ENCODE assay signal across 12 mouse cellular contexts in genomic region chr6:124865766-124866362, GRCm38 (mm10). TPM values are rescaled to one million over a fixed set of nuclear protein-coding genes. Genes with fewer than 3 reads are reported as not detected.
A peak's percentile ranks its signal among the peaks of the same experiment; 100 is the strongest.
DNase-seq lines count a peak whose midpoint lies in the region; ATAC-seq and TF ChIP-seq lines count a peak whose summit lies in the region.
"Had no signal": no experiment of that assay in that cellular context is flagged by ENCODE, and none has a peak within 500 bp of the region (broad histone marks: within the 10 kb centered on the region; RNA-seq: fewer than 3 reads in every experiment).

No protein-coding gene starts in this region.

- no peak for TF ChIP-seq CTCF in thymus, adult 2 months (IDR thresholded peaks at IDR 0.05; ENCODE audit: borderline replicate concordance, control insufficient read depth, extremely low read depth, insufficient read depth, low read length, poor library complexity)
- no peak for TF ChIP-seq CTCF in lung, adult 2 months (IDR thresholded peaks at IDR 0.05; ENCODE audit: insufficient read depth, low read length)

- H3K9me3 ChIP-seq in forebrain, embryonic 12.5 days, result no peaks in the 10 kb centered on the region
- H3K9me3 ChIP-seq in forebrain, embryonic 13.5 days (replicated peaks), result no peaks in the 10 kb centered on the region
- no peaks in the 10 kb centered on the region for H3K9me3 ChIP-seq in limb, embryonic 12.5 days
- H3K9me3 ChIP-seq: liver, embryonic 15.5 days had no signal

- H3K4me3 ChIP-seq in forebrain, embryonic 12.5 days (replicated peaks), result no peak overlapping the region
- H3K4me3 ChIP-seq in forebrain, embryonic 13.5 days, result no peak overlapping the region
- no peak overlapping the region for H3K4me3 ChIP-seq in thymus, adult 2 months (ENCODE audit: control insufficient read depth, insufficient read depth, low read length)
- no peak overlapping the region for H3K4me3 ChIP-seq in limb, embryonic 12.5 days (replicated peaks)
- H3K4me3 ChIP-seq in lung, adult 2 months (replicated peaks; ENCODE audit: extremely low read depth, low read depth, low read length), result no peak overlapping the region
- H3K4me3 ChIP-seq: liver, embryonic 15.5 days had no signal

- no peak for TF ChIP-seq POLR2A in thymus, adult 2 months (IDR thresholded peaks at IDR 0.05; ENCODE audit: control insufficient read depth, extremely low read depth, insufficient read depth, low read length, poor library complexity)
- TF ChIP-seq POLR2A in lung, adult 2 months (IDR thresholded peaks at IDR 0.05; ENCODE audit: borderline replicate concordance, extremely low read depth, low read depth, low read length), result no peak

- no peak overlapping the region for H3K27ac ChIP-seq in forebrain, embryonic 12.5 days
- H3K27ac ChIP-seq in forebrain, embryonic 13.5 days, result no peak overlapping the region
- peak overlapping the region; percentile 13; the same call in 1 of the 2 replicates for H3K27ac ChIP-seq in thymus, adult 2 months (ENCODE audit: control insufficient read depth, insufficient read depth, low read length)
- peak overlapping the region; percentile 72 for H3K27ac ChIP-seq in limb, embryonic 12.5 days
- H3K27ac ChIP-seq: liver, embryonic 15.5 days had no signal

- no peak overlapping the region for H3K4me2 ChIP-seq in forebrain, embryonic 12.5 days
- H3K4me2 ChIP-seq in forebrain, embryonic 13.5 days, result no peak overlapping the region
- no peak overlapping the region; the same call in 1 of the 2 replicates for H3K4me2 ChIP-seq in limb, embryonic 12.5 days
- H3K4me2 ChIP-seq: liver, embryonic 15.5 days had no signal

- H3K27me3 ChIP-seq in forebrain, embryonic 12.5 days, result peaks cover 10% of the 10 kb centered on the region
- no peaks in the 10 kb centered on the region for H3K27me3 ChIP-seq in forebrain, embryonic 13.5 days
- no peaks in the 10 kb centered on the region for H3K27me3 ChIP-seq in thymus, adult 2 months (ENCODE audit: control insufficient read depth, insufficient read depth, low read length)
- H3K27me3 ChIP-seq in limb, embryonic 12.5 days, result peaks cover 34% of the 10 kb centered on the region

- no peak for DNase-seq in thymus, adult 2 months
- no peak for DNase-seq in thymus, postnatal 10 days (ENCODE audit: low spot score in 2 of 2)
- no peak for DNase-seq in lung, adult 2 months
- no peak for DNase-seq in urinary bladder, postnatal 14 days (ENCODE audit: low spot score)
- DNase-seq: kidney, postnatal 10 days; right cerebral cortex, postnatal 4 days had no signal

- peak overlapping the region; percentile 29; the same call in 1 of the 2 replicates for H3K9ac ChIP-seq in forebrain, embryonic 12.5 days
- H3K9ac ChIP-seq in forebrain, embryonic 13.5 days, result no peak overlapping the region
- 0 out of 2 replicates have a peak overlapping the region, but pooled peaks have one; percentile 12 for H3K9ac ChIP-seq in limb, embryonic 12.5 days (replicated peaks)
- H3K9ac ChIP-seq: liver, embryonic 15.5 days had no signal

- H3K36me3 ChIP-seq in forebrain, embryonic 12.5 days (replicated peaks), result no peaks in the 10 kb centered on the region
- H3K36me3 ChIP-seq in forebrain, embryonic 13.5 days (ENCODE audit: poor library complexity, severe bottlenecking), result peaks cover 4% of the 10 kb centered on the region; the same call in 1 of the 2 replicates
- peaks cover 55% of the 10 kb centered on the region for H3K36me3 ChIP-seq in thymus, adult 2 months (ENCODE audit: control insufficient read depth, insufficient read depth, low read length)
- H3K36me3 ChIP-seq in limb, embryonic 12.5 days, result no peaks in the 10 kb centered on the region
- H3K36me3 ChIP-seq: liver, embryonic 15.5 days had no signal

- WGBS in forebrain, embryonic 12.5 days, result 69% methylated on average over 18 of the region's 18 CpGs
- WGBS in forebrain, embryonic 13.5 days, result 66% methylated on average over 18 of the region's 18 CpGs
- WGBS in thymus, adult 2 months, result 93% methylated on average over 18 of the region's 18 CpGs
- WGBS in limb, embryonic 12.5 days, result 28% methylated on average over 18 of the region's 18 CpGs
- WGBS in lung, adult 2 months, result 52% methylated on average over 18 of the region's 18 CpGs

- no peak for ATAC-seq in forebrain, embryonic 12.5 days (ENCODE audit: low FRiP score)
- ATAC-seq in forebrain, embryonic 13.5 days, result no peak
- 0 out of 2 replicates have a peak, but pooled peaks have one; percentile 10 for ATAC-seq in limb, embryonic 12.5 days (ENCODE audit: insufficient number of reproducible peaks, insufficient read depth, low FRiP score, low TSS enrichment, low read depth)
- ATAC-seq in megakaryocyte-erythroid progenitor cell, adult 5-6 weeks (replicated peaks; ENCODE audit: low FRiP score, low TSS enrichment, poor library complexity, severe bottlenecking), result no peak

- peaks cover 46% of the 10 kb centered on the region for H3K4me1 ChIP-seq in forebrain, embryonic 12.5 days
- H3K4me1 ChIP-seq in forebrain, embryonic 13.5 days, result peaks cover 40% of the 10 kb centered on the region
- H3K4me1 ChIP-seq in thymus, adult 2 months (replicated peaks; ENCODE audit: control insufficient read depth, insufficient read depth, low read length), result peaks cover 47% of the 10 kb centered on the region
- peaks cover 58% of the 10 kb centered on the region for H3K4me1 ChIP-seq in limb, embryonic 12.5 days (replicated peaks)
- H3K4me1 ChIP-seq in lung, adult 2 months (ENCODE audit: control insufficient read depth, insufficient read depth, low read length), result 0 out of 2 replicates have a peak, but pooled peaks cover 2% of the 10 kb centered on the region

RNA-seq across cellular contexts. Expression of gene Gpr162, which starts 2.1 kb away (rescaled TPM):
- polyA plus RNA-seq in forebrain, embryonic 12.5 days (2016; fragmentation: Nextera tagmentation; extraction: Ambion mirVana), result 9.9 and 10.2 TPM in 2 replicates
- 11.7 and 13.4 TPM in 2 replicates for polyA plus RNA-seq in forebrain, embryonic 13.5 days (2015; fragmentation: Nextera tagmentation; extraction: Ambion mirVana)
- polyA plus RNA-seq in thymus, adult 2 months (2012; rRNA removed), result 136 and 138 TPM in 2 replicates
- 2.5 and 2.7 TPM in 2 replicates for polyA plus RNA-seq in limb, embryonic 12.5 days (2016; fragmentation: Nextera tagmentation; extraction: Ambion mirVana)
- not detected in 2 replicates for total RNA-seq in megakaryocyte-erythroid progenitor cell, adult 5-6 weeks (2014; fragmentation: Nextera tagmentation)
- total RNA-seq in megakaryocyte-erythroid progenitor cell, adult 5-6 weeks (2017), result not detected in 2 replicates
- 0.27 and 0.69 TPM in 2 replicates for polyA plus RNA-seq in lung, adult 2 months (2012; rRNA removed)

RNA-seq across cellular contexts. Expression of gene P3h3, which starts 8.3 kb away (rescaled TPM):
- polyA plus RNA-seq in forebrain, embryonic 12.5 days (2016; fragmentation: Nextera tagmentation; extraction: Ambion mirVana), result 15.0 and 19.8 TPM in 2 replicates
- polyA plus RNA-seq in forebrain, embryonic 13.5 days (2015; fragmentation: Nextera tagmentation; extraction: Ambion mirVana), result 11.4 and 12.4 TPM in 2 replicates
- polyA plus RNA-seq in thymus, adult 2 months (2012; rRNA removed), result 20.1 and 26.8 TPM in 2 replicates
- polyA plus RNA-seq in limb, embryonic 12.5 days (2016; fragmentation: Nextera tagmentation; extraction: Ambion mirVana), result 59.8 and 61.4 TPM in 2 replicates
- 0.61 and 3.0 TPM in 2 replicates for total RNA-seq in megakaryocyte-erythroid progenitor cell, adult 5-6 weeks (2014; fragmentation: Nextera tagmentation)
- total RNA-seq in megakaryocyte-erythroid progenitor cell, adult 5-6 weeks (2017), result 0.89 and 2.2 TPM in 2 replicates
- 34.9 and 42.1 TPM in 2 replicates for polyA plus RNA-seq in lung, adult 2 months (2012; rRNA removed)

RNA-seq across cellular contexts. Expression of gene Cd4, which starts 22.2 kb away (rescaled TPM):
- 0.12 and 0.14 TPM in 2 replicates for polyA plus RNA-seq in forebrain, embryonic 12.5 days (2016; fragmentation: Nextera tagmentation; extraction: Ambion mirVana)
- polyA plus RNA-seq in forebrain, embryonic 13.5 days (2015; fragmentation: Nextera tagmentation; extraction: Ambion mirVana), result 0.08 TPM in 2 replicates
- 549 and 565 TPM in 2 replicates for polyA plus RNA-seq in thymus, adult 2 months (2012; rRNA removed)
- polyA plus RNA-seq in limb, embryonic 12.5 days (2016; fragmentation: Nextera tagmentation; extraction: Ambion mirVana), result 0.15 TPM in 1 of 2 replicates, not detected in the other
- not detected in 2 replicates for total RNA-seq in megakaryocyte-erythroid progenitor cell, adult 5-6 weeks (2014; fragmentation: Nextera tagmentation)
- total RNA-seq in megakaryocyte-erythroid progenitor cell, adult 5-6 weeks (2017), result not detected in 2 replicates
- polyA plus RNA-seq in lung, adult 2 months (2012; rRNA removed), result 1.9 and 2.7 TPM in 2 replicates

RNA-seq across cellular contexts. Expression of gene Gnb3, which starts 25.8 kb away (rescaled TPM):
- polyA plus RNA-seq in forebrain, embryonic 12.5 days (2016; fragmentation: Nextera tagmentation; extraction: Ambion mirVana), result 0.67 and 1.1 TPM in 2 replicates
- polyA plus RNA-seq in forebrain, embryonic 13.5 days (2015; fragmentation: Nextera tagmentation; extraction: Ambion mirVana), result 0.46 and 0.74 TPM in 2 replicates
- polyA plus RNA-seq in thymus, adult 2 months (2012; rRNA removed), result 2.8 and 4.0 TPM in 2 replicates
- 0.81 and 1.0 TPM in 2 replicates for polyA plus RNA-seq in limb, embryonic 12.5 days (2016; fragmentation: Nextera tagmentation; extraction: Ambion mirVana)
- total RNA-seq in megakaryocyte-erythroid progenitor cell, adult 5-6 weeks (2014; fragmentation: Nextera tagmentation), result not detected in 2 replicates
- total RNA-seq in megakaryocyte-erythroid progenitor cell, adult 5-6 weeks (2017), result not detected in 2 replicates
- 0.31 and 0.36 TPM in 2 replicates for polyA plus RNA-seq in lung, adult 2 months (2012; rRNA removed)
- total RNA-seq: granulocyte monocyte progenitor cell, adult 5-6 weeks had no signal

RNA-seq across cellular contexts. Expression of gene Cdca3, which starts 36.5 kb away (rescaled TPM):
- 233 and 244 TPM in 2 replicates for polyA plus RNA-seq in forebrain, embryonic 12.5 days (2016; fragmentation: Nextera tagmentation; extraction: Ambion mirVana)
- polyA plus RNA-seq in forebrain, embryonic 13.5 days (2015; fragmentation: Nextera tagmentation; extraction: Ambion mirVana), result 207 and 217 TPM in 2 replicates
- polyA plus RNA-seq in thymus, adult 2 months (2012; rRNA removed), result 202 and 248 TPM in 2 replicates
- polyA plus RNA-seq in limb, embryonic 12.5 days (2016; fragmentation: Nextera tagmentation; extraction: Ambion mirVana), result 200 and 202 TPM in 2 replicates
- 100 and 181 TPM in 2 replicates for total RNA-seq in megakaryocyte-erythroid progenitor cell, adult 5-6 weeks (2014; fragmentation: Nextera tagmentation)
- 90.3 and 111 TPM in 2 replicates for total RNA-seq in megakaryocyte-erythroid progenitor cell, adult 5-6 weeks (2017)
- polyA plus RNA-seq in lung, adult 2 months (2012; rRNA removed), result 3.5 and 6.7 TPM in 2 replicates

Comparison
In these comparisons a context has a peak if more than half of its experiments do, and no peak if none do; other contexts are left out.
1. H3K27ac ChIP-seq: peak in thymus, adult 2 months (single experiment) and limb, embryonic 12.5 days (single experiment); none in forebrain, embryonic 12.5 days (single experiment) and forebrain, embryonic 13.5 days (single experiment).
2. RNA of gene Cd4, which starts 22.2 kb away (polyA plus RNA-seq): 549 to 565 TPM in thymus, adult 2 months; 1.9 to 2.7 TPM in lung, adult 2 months, 0.15 TPM in limb, embryonic 12.5 days, 0.12 to 0.14 TPM in forebrain, embryonic 12.5 days and 0.08 TPM in forebrain, embryonic 13.5 days; every median in the first group is over 100 times any median in the second.